Mouse (Mus musculus) MEL (cell line): ENCODE results near the gene Zfp27. TPM values are rescaled to one million over a fixed set of nuclear protein-coding genes. Genes with fewer than 3 reads are reported as not detected.
A peak's percentile ranks its signal among the peaks of the same experiment; 100 is the strongest.

Experiments used
- DNase-seq: peaks from one replicate; pipeline ENCODE4 v3.0.0; 2011; ENCODE audit warnings: low read depth, low spot score
- H3K27ac ChIP-seq: 2 replicates; pipeline ENCODE4 v1.5.1; 2012; ENCODE audit warnings: low read depth, mild to moderate bottlenecking, control low read depth, low read length, moderate library complexity; ENCODE audit not compliant: control insufficient read depth
- H3K27me3 ChIP-seq, 2 experiments: fragments of 150-350 bp in 1 of 2; sonication (generic) in 1 of 2; 2 replicates each; pipeline ENCODE4 v1.6.1; 2012; ENCODE audit warnings: low read length in 2 of 2, mild to moderate bottlenecking in 2 of 2, improper control_type of control experiment in 1 of 2, moderate library complexity in 1 of 2; ENCODE audit not compliant: insufficient read depth in 2 of 2, control insufficient read depth in 1 of 2
- H3K36me3 ChIP-seq, 2 experiments: 2 replicates each; pipeline ENCODE4 v1.6.1; 2012 to 2014; ENCODE audit warnings: low read length in 2 of 2, improper control_type of control experiment in 1 of 2, inconsistent platforms in 1 of 2, mild to moderate bottlenecking in 1 of 2; ENCODE audit not compliant: insufficient read depth in 2 of 2, control insufficient read depth in 1 of 2
- H3K4me1 ChIP-seq, 2 experiments: fragments of 150-350 bp in 1 of 2; sonication (generic) in 1 of 2; 2 replicates each; pipeline ENCODE4 v1.6.1; 2012; ENCODE audit warnings: low read length in 2 of 2, improper control_type of control experiment in 1 of 2, mild to moderate bottlenecking in 1 of 2; ENCODE audit not compliant: insufficient read depth in 2 of 2, control insufficient read depth in 1 of 2
- H3K4me3 ChIP-seq, 2 experiments: fragments of 150-350 bp in 1 of 2; sonication (generic) in 1 of 2; 2 replicates each; pipeline ENCODE4 v1.5.1; 2012; ENCODE audit warnings: low read depth in 2 of 2, low read length in 2 of 2, mild to moderate bottlenecking in 2 of 2, moderate library complexity in 2 of 2, control low read depth in 1 of 2, improper control_type of control experiment in 1 of 2; ENCODE audit not compliant: control insufficient read depth in 1 of 2, insufficient read depth in 1 of 2
- H3K79me2 ChIP-seq: 2 replicates; pipeline ENCODE4 v1.6.1; 2012; ENCODE audit warnings: mild to moderate bottlenecking, low read length, moderate library complexity; ENCODE audit not compliant: control insufficient read depth, poor library complexity, insufficient read depth
- H3K9ac ChIP-seq: 2 replicates; pipeline ENCODE4 v1.6.1; 2012; ENCODE audit warnings: low read depth, mild to moderate bottlenecking, control low read depth, low read length, moderate library complexity; ENCODE audit not compliant: control insufficient read depth, poor library complexity, severe bottlenecking
- H3K9me3 ChIP-seq: fragments of 150-350 bp; sonication (generic); replicated peaks from 2 replicates; pipeline ENCODE4 v1.6.1; 2012; ENCODE audit warnings: mild to moderate bottlenecking, low read length, improper control_type of control experiment, moderate library complexity; ENCODE audit not compliant: insufficient read depth
- CTCF ChIP-seq, 3 experiments: IDR thresholded peaks in 2 of 3; conservative IDR thresholded peaks in 1 of 3; 2 replicates each; pipeline ENCODE4 v1.5.1; 2011 to 2012; ENCODE audit warnings: low read length in 3 of 3, low read depth in 2 of 3, mild to moderate bottlenecking in 2 of 3, improper control_type of control experiment in 1 of 3, inconsistent platforms in 1 of 3, mixed read lengths in 1 of 3, moderate library complexity in 1 of 3; ENCODE audit not compliant: control insufficient read depth in 1 of 3, insufficient read depth in 1 of 3, poor library complexity in 1 of 3, severe bottlenecking in 1 of 3
- ELF1 ChIP-seq: IDR thresholded peaks from 2 replicates; pipeline ENCODE4 v1.6.1; 2014; ENCODE audit warnings: low read depth, mild to moderate bottlenecking, inconsistent platforms, low read length, improper control_type of control experiment, moderate library complexity
- ETS1 ChIP-seq: IDR thresholded peaks from 2 replicates; pipeline ENCODE4 v1.6.1; 2012; ENCODE audit warnings: low read depth, mild to moderate bottlenecking, inconsistent platforms, low read length, improper control_type of control experiment, moderate library complexity
- GATA1 ChIP-seq: IDR thresholded peaks from 2 replicates; pipeline ENCODE4 v1.6.1; 2011; ENCODE audit warnings: low read depth, low read length, improper control_type of control experiment
- HCFC1 ChIP-seq: IDR thresholded peaks from 2 replicates; pipeline ENCODE4 v1.6.1; 2012; ENCODE audit warnings: low read depth, mild to moderate bottlenecking, inconsistent platforms, low read length, improper control_type of control experiment, moderate library complexity
- KAT2A ChIP-seq: conservative IDR thresholded peaks from 2 replicates; pipeline ENCODE4 v1.6.1; 2012; ENCODE audit warnings: low read depth, low read length, improper control_type of control experiment, inconsistent platforms
- MAFK ChIP-seq: IDR thresholded peaks from 2 replicates; pipeline ENCODE4 v1.6.1; 2011; ENCODE audit warnings: low read depth, mild to moderate bottlenecking, low read length, improper control_type of control experiment, borderline replicate concordance
- MAZ ChIP-seq: IDR thresholded peaks from 2 replicates; pipeline ENCODE4 v1.6.1; 2012; ENCODE audit warnings: low read depth, mild to moderate bottlenecking, inconsistent platforms, low read length, improper control_type of control experiment
- MEF2A ChIP-seq: IDR thresholded peaks from 2 replicates; pipeline ENCODE4 v1.6.1; 2014; ENCODE audit warnings: low read depth, mild to moderate bottlenecking, inconsistent platforms, low read length, improper control_type of control experiment; ENCODE audit not compliant: poor library complexity, insufficient replicate concordance, severe bottlenecking; ENCODE audit errors: extremely low read depth
- MYC ChIP-seq: IDR thresholded peaks from 2 replicates; pipeline ENCODE4 v1.6.1; 2011; ENCODE audit warnings: low read depth, mild to moderate bottlenecking, low read length, improper control_type of control experiment, moderate library complexity
- NELFE ChIP-seq: IDR thresholded peaks from 2 replicates; pipeline ENCODE4 v1.6.1; 2011; ENCODE audit warnings: low read depth, low read length, improper control_type of control experiment
- NRF1 ChIP-seq: IDR thresholded peaks from 2 replicates; pipeline ENCODE4 v1.6.1; 2014; ENCODE audit warnings: low read depth, mild to moderate bottlenecking, inconsistent platforms, low read length, improper control_type of control experiment, moderate library complexity; ENCODE audit not compliant: poor library complexity, insufficient read depth, severe bottlenecking
- POLR2AphosphoS5 ChIP-seq: IDR thresholded peaks from 2 replicates; pipeline ENCODE4 v1.6.1; 2012; ENCODE audit warnings: low read depth, borderline replicate concordance, mild to moderate bottlenecking, inconsistent platforms, low read length, moderate library complexity, mixed read lengths
- RAD21 ChIP-seq: IDR thresholded peaks from 2 replicates; pipeline ENCODE4 v1.6.1; 2011; ENCODE audit warnings: mild to moderate bottlenecking, low read depth, low read length, improper control_type of control experiment
- RCOR1 ChIP-seq: IDR thresholded peaks from 2 replicates; pipeline ENCODE4 v1.6.1; 2012; ENCODE audit warnings: low read depth, mild to moderate bottlenecking, inconsistent platforms, low read length, improper control_type of control experiment
- SMC3 ChIP-seq: IDR thresholded peaks from 2 replicates; pipeline ENCODE4 v1.6.1; 2011; ENCODE audit warnings: low read depth, low read length, improper control_type of control experiment
- TAL1 ChIP-seq: IDR thresholded peaks from 2 replicates; pipeline ENCODE4 v1.6.1; 2012; ENCODE audit warnings: mild to moderate bottlenecking, inconsistent platforms, low read length, moderate library complexity, mixed read lengths
- TBP ChIP-seq: IDR thresholded peaks from 2 replicates; pipeline ENCODE4 v1.8.0; 2011; ENCODE audit warnings: low read depth, low read length, improper control_type of control experiment
- USF2 ChIP-seq, 2 experiments: IDR thresholded peaks; 2 replicates each; pipeline ENCODE4 v1.6.1; 2011 to 2012; ENCODE audit warnings: improper control_type of control experiment in 2 of 2, low read length in 2 of 2, borderline replicate concordance in 1 of 2, inconsistent platforms in 1 of 2, low read depth in 1 of 2, mild to moderate bottlenecking in 1 of 2; ENCODE audit not compliant: insufficient read depth in 1 of 2
- ZC3H11A ChIP-seq: IDR thresholded peaks from 2 replicates; pipeline ENCODE4 v1.6.1; 2012; ENCODE audit warnings: low read depth, mild to moderate bottlenecking, inconsistent platforms, low read length, improper control_type of control experiment
- ZMIZ1 ChIP-seq: IDR thresholded peaks from 2 replicates; pipeline ENCODE4 v1.6.1; 2012; ENCODE audit warnings: low read depth, mild to moderate bottlenecking, inconsistent platforms, low read length, improper control_type of control experiment, moderate library complexity
- ZNF384 ChIP-seq: IDR thresholded peaks from 2 replicates; pipeline ENCODE4 v1.6.1; 2012; ENCODE audit warnings: low read depth, mild to moderate bottlenecking, inconsistent platforms, low read length, improper control_type of control experiment
- polyA plus RNA-seq, 2 experiments: library from polyadenylated mRNA; stranded (reverse) in 1 of 2; unstranded in 1 of 2; fragments of >175 nt in 1 of 2; fragments of >200 nt in 1 of 2; gene quantifications; 2 replicates each; pipeline versions ENCODE4 v1.2.1 to v1.2.4; 2012; ENCODE audit warnings: low replicate concordance in 2 of 2, low read depth in 1 of 2; ENCODE audit not compliant: insufficient read length in 2 of 2, insufficient read depth in 1 of 2, missing spikeins in 1 of 2
- total RNA-seq: library from RNA; depleted of rRNA; stranded (reverse); fragments of 300-350 nt; gene quantifications from 2 replicates; pipeline ENCODE4 v1.2.3, GENCODE M21; 2012

Zfp27 gene
- total and polyA plus RNA-seq, 3 experiments, result 4.9 to 5.0 TPM; not detected in 1

- TF ChIP-seq MAZ (no peak), SMC3 (no peak), TAL1 (no peak), MYC (no peak), RCOR1 (no peak), KAT2A (no peak), ZC3H11A (no peak), ZMIZ1 (no peak), RAD21 (no peak), ZNF384 (no peak), NELFE (no peak), ELF1 (no peak), CTCF (IDR thresholded peaks at IDR 0.05 in 2 of 3, conservative IDR thresholded peaks at IDR 0.05 in 1 of 3; ENCODE audit: control insufficient read depth in 1 of 3, insufficient read depth in 1 of 3, low read depth in 2 of 3, low read length in 3 of 3, poor library complexity in 1 of 3, severe bottlenecking in 1 of 3) (no peak), TBP (no peak), ETS1 (no peak), POLR2AphosphoS5 (no peak), NRF1 (no peak), USF2 (IDR thresholded peaks at IDR 0.05; ENCODE audit: borderline replicate concordance in 1 of 2, insufficient read depth in 1 of 2, low read depth in 1 of 2, low read length in 2 of 2) (no peak), HCFC1 (no peak), MAFK (no peak)
- TF ChIP-seq, all 39 proteins: peak for 0
- no peak for DNase-seq
Measured at GRCm38 (mm10) chr7:29922780-29923179, 16.4 kb upstream of the Zfp27 start.

GRCm38 (mm10) chr7:29921439-29922093 lies 15.2 kb upstream of the Zfp27 start:
- no peaks in the 10 kb centered on the region for H3K9me3 ChIP-seq

More at GRCm38 (mm10) chr7:29922780-29923179, 16.4 kb upstream of the Zfp27 start:
- Histone ChIP-seq H3K27ac (no peak overlapping the region), H3K79me2 (no peaks in the 10 kb centered on the region), H3K36me3 (peaks cover 0 to 4% of the 10 kb centered on the region in 2 experiments; a peak in 1 of 4 replicates), H3K4me1 (no peaks in the 10 kb centered on the region; a peak in 1 of 4 replicates), H3K27me3 (no peaks in the 10 kb centered on the region), H3K9me3 (no peaks in the 10 kb centered on the region), H3K9ac (no peak overlapping the region), H3K4me3 (no peak overlapping the region)

More at GRCm38 (mm10) chr7:29921439-29922093, 15.2 kb upstream of the Zfp27 start:
- no peaks in the 10 kb centered on the region for H3K27me3 ChIP-seq
- H3K27ac ChIP-seq, result no peak overlapping the region
- no peak overlapping the region for H3K9ac ChIP-seq
- no peak overlapping the region for H3K4me3 ChIP-seq
- TF ChIP-seq MEF2A, result no peak
- 0 out of 2 replicates have a peak, but pooled peaks have one; percentile 3 for TF ChIP-seq GATA1
- TF ChIP-seq, all 39 proteins: peak for 1
- peak; percentile 75 for DNase-seq
- Histone ChIP-seq H3K36me3 (peaks cover 0 to 4% of the 10 kb centered on the region in 2 experiments; a peak in 1 of 4 replicates), H3K79me2 (no peaks in the 10 kb centered on the region), H3K4me1 (no peaks in the 10 kb centered on the region; a peak in 1 of 4 replicates)
